Mouse (Mus musculus) brain, embryonic 14.5 days (tissue): ENCODE results near the gene D11Wsu47e.

ENCODE experiments used
- CTCF ChIP-seq: fragments of 200-500 bp; IDR thresholded peaks from 2 replicates; pipeline ENCODE4 v1.5.1; 2012; ENCODE audit warnings: inconsistent platforms, mild to moderate bottlenecking, moderate library complexity, borderline replicate concordance; ENCODE audit not compliant: insufficient read depth, insufficient read length; ENCODE audit errors: extremely low read depth
- POLR2A ChIP-seq: fragments of 200-500 bp; IDR thresholded peaks from 2 replicates; pipeline ENCODE4 v1.6.1; 2012; ENCODE audit warnings: mild to moderate bottlenecking, inconsistent platforms, borderline replicate concordance; ENCODE audit not compliant: poor library complexity, insufficient read depth, insufficient read length, severe bottlenecking; ENCODE audit errors: extremely low read depth

GRCm38 (mm10) chr11:113697571-113697970 lies 13.4 kb downstream of the D11Wsu47e start:
- TF ChIP-seq CTCF (no peak), POLR2A (no peak)
